Mouse (Mus musculus) intestine, embryonic 14.5 days (tissue): ENCODE results near the gene Tfap2e. TPM values are rescaled to one million over a fixed set of nuclear protein-coding genes. Genes with fewer than 3 reads are reported as not detected.

Experiments used
- ATAC-seq: fragments of 200-750 bp; cut with Nextera tagmentation; replicated peaks from 2 replicates; pipeline ENCODE4 v1.8.0; 2017; ENCODE audit warnings: low read depth, moderate number of reproducible peaks, moderate TSS enrichment, moderate library complexity; ENCODE audit not compliant: low FRiP score, low TSS enrichment
- DNase-seq: peaks from one replicate; pipeline ENCODE4 v3.0.0-alpha.2; 2018; ENCODE audit warnings: low spot score
- H3K27ac ChIP-seq: fragments of 300-500 bp; sonication (generic); 2 replicates; pipeline ENCODE4 v1.5.1; 2014; ENCODE audit warnings: low read depth, mild to moderate bottlenecking, control low read depth
- H3K27me3 ChIP-seq: fragments of 300-500 bp; sonication (generic); replicated peaks from 2 replicates; pipeline ENCODE4 v1.6.1; 2014; ENCODE audit warnings: low read length, control low read depth; ENCODE audit not compliant: control insufficient read depth, insufficient read depth
- H3K36me3 ChIP-seq: fragments of 300-500 bp; sonication (generic); 2 replicates; pipeline ENCODE4 v1.6.1; 2014; ENCODE audit warnings: low read length, control low read depth; ENCODE audit not compliant: control insufficient read depth, insufficient read depth
- H3K4me1 ChIP-seq: fragments of 300-500 bp; sonication (generic); replicated peaks from 2 replicates; pipeline ENCODE4 v1.6.1; 2014; ENCODE audit warnings: low read length, control low read depth, mixed read lengths; ENCODE audit not compliant: control insufficient read depth, insufficient read depth
- H3K4me2 ChIP-seq: fragments of 300-500 bp; sonication (generic); 2 replicates; pipeline ENCODE4 v1.6.1; 2014; ENCODE audit warnings: low read length
- H3K4me3 ChIP-seq: fragments of 300-500 bp; sonication (generic); 2 replicates; pipeline ENCODE4 v1.5.1; 2014; ENCODE audit warnings: low read depth, low read length, control low read depth, mixed read lengths
- H3K9ac ChIP-seq: fragments of 300-500 bp; sonication (generic); 2 replicates; pipeline ENCODE4 v1.6.1; 2014; ENCODE audit warnings: mild to moderate bottlenecking, low read length
- H3K9me3 ChIP-seq: fragments of 300-500 bp; sonication (generic); 2 replicates; pipeline ENCODE4 v1.6.1; 2016; ENCODE audit warnings: low read length, control low read depth; ENCODE audit not compliant: control insufficient read depth
- WGBS: fragments of 180-500 bp; shearing (Covaris S2); extraction: QIAGEN DNeasy Blood & Tissue Kit; methylation state at CpG from one replicate; pipeline ENCODE4 v1.1.7; 2014; 5-methylcytosine and 5-hydroxymethylcytosine counted together
- polyA plus RNA-seq: library from polyadenylated mRNA; unstranded; fragments of >200 nt; fragmentation: Nextera tagmentation; extraction: Ambion mirVana; gene quantifications from 2 replicates; pipeline ENCODE4 v1.2.1, GENCODE M21; 2014

Tfap2e gene
- polyA plus RNA-seq, 1 experiment from 2014 or later = not detected

- no peak overlapping the region for H3K27ac ChIP-seq
- H3K4me1 ChIP-seq = no peaks in the 10 kb centered on the region
- H3K36me3 ChIP-seq = peaks cover 85% of the 10 kb centered on the region
- H3K27me3 ChIP-seq = no peaks in the 10 kb centered on the region
- 78% methylated on average over 12 of the region's 12 CpGs for WGBS
- no peak overlapping the region for H3K4me3 ChIP-seq
- DNase-seq (no peak), ATAC-seq (no peak)
- H3K4me2 ChIP-seq = no peak overlapping the region
- no peaks in the 10 kb centered on the region for H3K9me3 ChIP-seq
- no peak overlapping the region for H3K9ac ChIP-seq
These were observed 29.2 kb downstream of the Tfap2e start for GRCm38 (mm10) chr4:126706630-126707438.

GRCm38 (mm10) chr4:126696908-126697307 lies 39.1 kb downstream of the Tfap2e start:
- Histone ChIP-seq H3K4me2 (no peak overlapping the region), H3K27me3 (no peaks in the 10 kb centered on the region), H3K36me3 (peaks cover 51% of the 10 kb centered on the region), H3K4me1 (no peaks in the 10 kb centered on the region), H3K9me3 (no peaks in the 10 kb centered on the region), H3K4me3 (no peak overlapping the region), H3K27ac (no peak overlapping the region), H3K9ac (no peak overlapping the region)
- no peak for DNase-seq
- no peak for ATAC-seq
- WGBS = 89% methylated on average over 4 of the region's 4 CpGs

- Histone ChIP-seq H3K9me3 (no peaks in the 10 kb centered on the region), H3K36me3 (peaks cover 49% of the 10 kb centered on the region), H3K9ac (no peak overlapping the region), H3K4me3 (no peak overlapping the region), H3K4me1 (no peaks in the 10 kb centered on the region), H3K4me2 (no peak overlapping the region), H3K27ac (no peak overlapping the region), H3K27me3 (no peaks in the 10 kb centered on the region)
- WGBS = 90% methylated on average over 5 of the region's 5 CpGs
- DNase-seq = no peak
- no peak for ATAC-seq
These were observed 43.0 kb downstream of the Tfap2e start for GRCm38 (mm10) chr4:126693021-126693420.

GRCm38 (mm10) chr4:126689457-126689856 lies 46.6 kb downstream of the Tfap2e start:
- H3K9me3 ChIP-seq = no peaks in the 10 kb centered on the region
- no peak overlapping the region for H3K4me3 ChIP-seq
- 85% methylated on average over 2 of the region's 2 CpGs for WGBS
- no peak for DNase-seq
- H3K36me3 ChIP-seq = peaks cover 72% of the 10 kb centered on the region
- no peak overlapping the region for H3K9ac ChIP-seq
- no peaks in the 10 kb centered on the region for H3K27me3 ChIP-seq
- H3K4me1 ChIP-seq = no peaks in the 10 kb centered on the region
- ATAC-seq = no peak
- no peak overlapping the region for H3K4me2 ChIP-seq
- no peak overlapping the region for H3K27ac ChIP-seq

- H3K4me3 ChIP-seq = no peak overlapping the region
- no peak for DNase-seq
- 0 out of 2 replicates have a peak, but pooled peaks cover 5% of the 10 kb centered on the region for H3K4me1 ChIP-seq
- ATAC-seq = no peak
- H3K4me2 ChIP-seq = no peak overlapping the region
- H3K9ac ChIP-seq = no peak overlapping the region
- H3K27me3 ChIP-seq = no peaks in the 10 kb centered on the region
- peaks cover 41% of the 10 kb centered on the region for H3K36me3 ChIP-seq
- H3K9me3 ChIP-seq = no peaks in the 10 kb centered on the region
- 89% methylated on average over 3 of the region's 3 CpGs for WGBS
- no peak overlapping the region for H3K27ac ChIP-seq
These were observed 53.0 kb downstream of the Tfap2e start for GRCm38 (mm10) chr4:126683084-126683483.

- ATAC-seq = no peak
- Histone ChIP-seq H3K36me3 (peaks cover 33% of the 10 kb centered on the region), H3K9ac (no peak overlapping the region), H3K9me3 (no peaks in the 10 kb centered on the region), H3K27ac (no peak overlapping the region), H3K4me2 (no peak overlapping the region), H3K4me3 (no peak overlapping the region), H3K4me1 (0 out of 2 replicates have a peak, but pooled peaks cover 7% of the 10 kb centered on the region), H3K27me3 (no peaks in the 10 kb centered on the region)
- WGBS = 75% methylated on average over 5 of the region's 5 CpGs
- DNase-seq = no peak
These were observed 53.7 kb downstream of the Tfap2e start for GRCm38 (mm10) chr4:126682298-126682697.

GRCm38 (mm10) chr4:126677054-126678003 lies 58.7 kb downstream of the Tfap2e start, which contains the start of gene Psmb2:
Gene Psmb2 (plus strand): TSS chr4:126677630.
- Histone ChIP-seq H3K4me2 (peak within 1 kb of the TSS; percentile 81), H3K27ac (peak within 1 kb of the TSS; percentile 67), H3K9ac (peak within 1 kb of the TSS; percentile 98), H3K4me3 (peak within 1 kb of the TSS; percentile 95), H3K4me1 (0 out of 2 replicates have a peak, but pooled peaks cover 7% of the 10 kb centered on the region), H3K36me3 (no peaks in the 10 kb centered on the region), H3K27me3 (no peaks in the 10 kb centered on the region), H3K9me3 (no peaks in the 10 kb centered on the region)
- ATAC-seq = peak; percentile 98
- WGBS = 3% methylated on average over 48 of the region's 48 CpGs
- peak; percentile 100 for DNase-seq

GRCm38 (mm10) chr4:126667075-126667474 lies 69.0 kb downstream of the Tfap2e start:
- Histone ChIP-seq H3K9ac (no peak overlapping the region), H3K9me3 (peaks cover 4% of the 10 kb centered on the region), H3K27ac (no peak overlapping the region), H3K27me3 (no peaks in the 10 kb centered on the region), H3K4me1 (no peaks in the 10 kb centered on the region), H3K36me3 (no peaks in the 10 kb centered on the region), H3K4me2 (no peak overlapping the region), H3K4me3 (no peak overlapping the region)
- DNase-seq = no peak
- no peak for ATAC-seq
- 84% methylated on average over 2 of the region's 2 CpGs for WGBS
